Mouse (Mus musculus) duodenum, adult 2 months (tissue): Measurements from ENCODE around the gene Gxylt2. TPM values are rescaled to one million over a fixed set of nuclear protein-coding genes. Genes with fewer than 3 reads are reported as not detected.

Source experiments
- polyA plus RNA-seq: library from polyadenylated mRNA; depleted of rRNA; stranded (reverse); fragments of >200 nt; gene quantifications from 2 replicates; pipeline ENCODE4 v1.2.3, GENCODE M21; 2012; ENCODE audit warnings: low replicate concordance; rRNA removed

The Gxylt2 gene
- 0.48 and 0.66 TPM in 2 replicates for polyA plus RNA-seq

GRCm38 (mm10) chr6:100704574-100705365 lies at the start of gene Gxylt2:
TSS of gene Gxylt2 (plus strand) at chr6:100704734.

GRCm38 (mm10) chr6:100670880-100671344 lies 33.6 kb upstream of the Gxylt2 start, which contains the start of gene Shq1:
TSS of gene Shq1 (minus strand) at chr6:100671157.

GRCm38 (mm10) chr6:100833355-100833754 lies 128.8 kb downstream of the Gxylt2 start, which contains the start of gene Ppp4r2:
TSS of gene Ppp4r2 (plus strand) at chr6:100833622.

Other genes starting within 250 kb of the Gxylt2 start
- 2.3 and 3.4 TPM in 2 replicates for gene Shq1, start 33.6 kb upstream of the Gxylt2 start, polyA plus RNA-seq
- gene Ppp4r2, start 128.9 kb downstream of the Gxylt2 start, polyA plus RNA-seq = 4.5 and 6.1 TPM in 2 replicates